Mouse (Mus musculus) T-helper 17 cell (primary cell): Measurements from ENCODE around the gene Wnk2.

Experiments used
- in situ Hi-C, 2 experiments: fragments of 300-600 bp; cut with MboI, MseI; formaldehyde crosslinking; loops; 1 replicate in 1 of 2; 2 replicates in 1 of 2; pipeline ENCODE4 v1.15.1; 2025; ENCODE audit warnings: high pct_unique_total_duplicates in 2 of 2

Wnk2 gene

DNA sequence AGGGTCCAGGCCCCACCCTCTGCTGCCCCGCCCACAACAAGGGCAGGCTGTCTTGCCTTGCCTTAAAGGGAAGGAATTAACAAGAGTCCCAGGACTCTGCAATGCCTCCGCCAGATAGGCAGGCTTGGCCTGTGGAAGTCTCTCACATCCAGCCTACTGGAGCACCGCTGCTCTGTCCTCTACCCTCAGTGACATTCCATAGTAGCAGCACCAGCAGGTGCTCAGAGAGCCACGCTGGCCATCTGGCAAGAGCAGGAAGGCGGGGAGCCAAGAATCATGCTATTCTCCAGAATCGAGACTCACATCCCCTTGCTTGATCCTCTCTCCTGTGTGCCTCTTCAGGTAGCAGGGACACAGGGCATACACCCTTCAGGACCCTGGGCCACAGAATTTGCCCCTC, 3.4 kb downstream of the Wnk2 start:
- in situ Hi-C loops: no loop called here

DNA sequence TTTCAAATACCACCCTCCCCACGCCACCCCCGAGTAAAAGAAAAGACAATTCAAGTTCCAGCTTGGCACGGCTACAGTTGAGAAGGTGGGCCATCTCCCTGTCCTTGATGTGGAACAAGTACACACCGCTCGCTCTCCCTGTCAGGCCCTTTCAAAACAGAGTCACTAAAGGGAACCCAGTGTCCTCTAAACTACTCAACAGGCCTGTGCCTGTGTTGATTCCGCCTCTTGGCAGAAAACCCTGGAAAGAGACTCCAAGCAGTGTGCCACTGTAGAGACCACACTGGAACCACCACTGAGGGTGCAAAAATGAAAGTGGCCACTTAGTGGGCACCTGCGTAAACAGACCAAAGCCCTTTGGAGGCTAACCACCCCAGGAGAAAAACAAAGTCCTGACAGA, 4.5 kb downstream of the Wnk2 start:
- in situ Hi-C loops: no loop called here

DNA sequence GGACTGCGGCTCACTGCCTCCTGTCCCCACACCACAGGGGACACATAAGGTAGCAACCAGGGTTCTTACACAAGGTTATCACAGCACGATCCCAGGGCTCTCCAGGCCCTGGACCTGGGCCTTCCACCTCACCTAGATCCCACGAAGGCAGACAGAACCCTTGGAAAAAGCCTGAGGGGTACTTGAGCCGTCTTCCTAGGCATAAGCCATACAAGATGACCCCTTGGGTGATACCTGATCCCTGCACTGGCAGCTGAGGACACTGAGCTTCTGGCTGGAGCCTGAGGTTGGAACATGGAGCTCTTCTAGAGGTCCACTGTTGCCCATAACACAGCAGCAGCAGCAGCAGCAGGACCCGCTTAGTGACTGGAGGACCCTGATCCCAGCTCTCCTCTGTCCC, 5.4 kb downstream of the Wnk2 start:
- in situ Hi-C loops: no loop called here

- in situ Hi-C loops: no loop called here
Observed at GRCm38 (mm10) chr13:49140567-49140966, 7.2 kb downstream of the Wnk2 start.

GRCm38 (mm10) chr13:49134491-49134890, 13.3 kb downstream of the Wnk2 start:
- in situ Hi-C loops: no loop called here

- in situ Hi-C loops: no loop called here
Observed at GRCm38 (mm10) chr13:49133125-49133524, 14.7 kb downstream of the Wnk2 start.

- in situ Hi-C loops: no loop called here
Observed at GRCm38 (mm10) chr13:49131946-49132687, 15.7 kb downstream of the Wnk2 start.

- in situ Hi-C loops: no loop called here
Observed at GRCm38 (mm10) chr13:49131342-49131855, 16.4 kb downstream of the Wnk2 start.

- in situ Hi-C loops: no loop called here
Observed at GRCm38 (mm10) chr13:49129845-49130244, 18.0 kb downstream of the Wnk2 start.

DNA sequence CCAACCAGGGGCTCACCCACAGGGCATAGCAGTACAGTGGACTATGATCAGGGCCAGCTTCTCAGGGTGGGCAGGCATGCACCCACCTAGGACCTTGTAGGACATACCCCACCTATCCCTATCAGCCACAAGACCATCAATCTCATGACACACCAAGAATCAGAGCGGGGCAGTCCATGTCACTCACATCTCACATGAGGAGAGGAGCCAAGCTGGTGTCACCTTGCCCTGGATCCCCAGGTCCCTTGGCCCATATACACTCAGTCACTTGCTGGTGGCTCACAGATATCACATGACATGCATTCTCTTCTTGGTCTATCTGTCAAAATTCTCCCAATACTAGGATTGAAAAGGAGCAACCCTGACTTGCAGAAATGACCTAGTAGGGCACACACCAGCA, 18.7 kb downstream of the Wnk2 start:
- in situ Hi-C loops: no loop called here

- in situ Hi-C loops: no loop called here
Observed at GRCm38 (mm10) chr13:49127844-49128631, 19.8 kb downstream of the Wnk2 start.

DNA sequence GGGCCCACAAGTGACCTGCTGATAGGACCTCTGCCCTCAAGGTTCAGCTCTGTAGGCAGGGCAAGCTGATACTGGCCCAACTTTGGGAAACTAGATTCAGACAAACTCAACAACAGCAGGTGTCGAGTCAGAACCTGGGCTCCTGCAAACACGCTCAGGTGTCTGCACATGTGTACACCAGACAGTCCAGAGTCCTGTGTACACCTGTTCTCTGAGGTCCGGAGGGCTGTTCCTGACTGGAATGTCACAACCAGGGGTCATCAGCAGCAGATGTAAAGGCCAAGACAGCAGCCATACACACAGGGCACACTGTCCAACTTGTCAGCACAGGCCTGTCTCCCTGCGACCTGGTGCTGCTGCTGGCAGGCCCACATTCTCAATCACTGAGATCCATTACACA, 25.7 kb downstream of the Wnk2 start:
- in situ Hi-C loops: no loop called here

- in situ Hi-C loops: no loop called here
Observed at GRCm38 (mm10) chr13:49117563-49117962, 30.3 kb downstream of the Wnk2 start.

- in situ Hi-C loops: no loop called here
Observed at GRCm38 (mm10) chr13:49114921-49115320, 32.9 kb downstream of the Wnk2 start.

DNA sequence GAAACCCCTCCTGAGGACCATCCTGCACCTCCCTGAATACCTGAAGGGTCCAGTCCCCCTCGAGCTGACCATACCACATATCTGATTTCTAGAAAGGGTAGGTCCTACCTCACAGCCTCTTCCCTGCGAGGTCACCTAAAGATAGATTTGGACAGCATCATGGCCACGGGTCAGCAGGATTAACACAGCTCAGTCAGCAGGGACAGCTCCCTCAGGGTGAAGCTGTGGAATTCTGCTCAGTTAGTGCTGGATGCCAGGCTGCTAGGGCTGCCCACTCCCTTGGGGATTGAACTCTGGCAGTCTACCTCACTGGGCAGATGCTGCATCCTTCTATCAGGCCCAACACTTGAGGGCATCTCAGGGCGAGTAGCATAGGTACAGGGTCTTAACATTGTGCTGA, 33.7 kb downstream of the Wnk2 start:
- in situ Hi-C loops: no loop called here

DNA sequence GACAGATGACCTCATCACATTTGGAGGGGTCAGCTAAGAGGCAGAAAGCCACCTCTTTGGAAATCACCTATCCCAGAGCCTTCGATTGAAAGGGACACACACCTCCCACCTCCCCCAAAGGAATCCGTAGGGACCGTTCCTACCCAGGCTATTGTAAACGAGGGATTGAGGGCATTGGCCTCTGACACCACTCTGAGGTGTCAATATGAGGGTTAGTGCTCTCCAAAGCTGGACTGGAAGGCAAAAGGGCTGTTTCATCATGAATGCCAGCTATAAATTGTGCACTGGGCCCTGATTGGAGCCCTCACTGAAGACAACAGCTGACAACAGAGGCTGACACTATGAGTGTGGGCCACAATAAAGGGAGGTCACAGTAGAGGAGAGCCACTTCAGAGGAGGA, 34.5 kb downstream of the Wnk2 start:
- in situ Hi-C loops: no loop called here

- in situ Hi-C loops: no loop called here
Observed at GRCm38 (mm10) chr13:49112652-49113051, 35.2 kb downstream of the Wnk2 start.

GRCm38 (mm10) chr13:49109665-49110064, 38.1 kb downstream of the Wnk2 start:
- in situ Hi-C loops: no loop called here

- in situ Hi-C loops: no loop called here
Observed at GRCm38 (mm10) chr13:49108119-49108846, 39.5 kb downstream of the Wnk2 start.

DNA sequence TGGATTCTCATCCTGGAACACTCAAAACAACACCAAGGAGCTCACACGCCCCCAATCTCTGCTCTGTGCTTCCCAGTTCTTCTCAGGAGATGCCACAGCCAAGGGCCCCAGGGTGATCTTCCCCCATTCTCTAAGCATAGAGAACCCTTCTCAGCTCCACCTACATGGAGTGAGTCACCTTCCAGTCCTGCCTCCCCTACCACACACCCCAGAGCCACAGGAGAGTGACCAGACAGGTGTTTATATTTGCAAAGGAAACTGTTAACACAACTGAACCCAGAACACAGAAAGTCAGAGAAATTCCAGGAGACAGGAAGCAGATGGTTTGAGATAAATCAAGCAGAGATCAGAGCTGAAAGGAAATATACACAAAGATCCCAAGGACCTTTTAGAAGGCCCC, 43.9 kb downstream of the Wnk2 start:
- in situ Hi-C loops: no loop called here

- in situ Hi-C loops: no loop called here
Observed at GRCm38 (mm10) chr13:49103235-49103634, 44.6 kb downstream of the Wnk2 start.

- in situ Hi-C loops: no loop called here
Observed at GRCm38 (mm10) chr13:49100417-49100816, 47.4 kb downstream of the Wnk2 start.
